Mouse (Mus musculus) induced T-regulatory cell, adult 2 months (primary cell): Measurements from ENCODE around the gene Hcn3.

ENCODE experiments used
- DNase-seq: peaks from one replicate; pipeline ENCODE4 v3.0.0-alpha.2; 2012; ENCODE audit warnings: low read depth

Gene Hcn3

GRCm38 (mm10) chr3:89159616-89160344 is at the start of gene Hcn3:
TSS of gene Hcn3 (minus strand) at chr3:89160196.
- DNase-seq: peak; percentile 93

GRCm38 (mm10) chr3:89209731-89210130 is 49.7 kb upstream of the Hcn3 start:
- DNase-seq: no peak

GRCm38 (mm10) chr3:89208736-89209135 is 48.7 kb upstream of the Hcn3 start:
- no peak for DNase-seq

- no peak for DNase-seq
Measured at GRCm38 (mm10) chr3:89208075-89208657, 48.2 kb upstream of the Hcn3 start.

- no peak for DNase-seq
Measured at GRCm38 (mm10) chr3:89206695-89207094, 46.7 kb upstream of the Hcn3 start.

- DNase-seq: no peak
Measured at GRCm38 (mm10) chr3:89206079-89206478, 46.1 kb upstream of the Hcn3 start.

GRCm38 (mm10) chr3:89203142-89203514 is 43.1 kb upstream of the Hcn3 start:
- DNase-seq: peak; percentile 33

GRCm38 (mm10) chr3:89202253-89203141 is 42.5 kb upstream of the Hcn3 start, which contains the start of gene Gba:
TSS of gene Gba (plus strand) at chr3:89202928.
- peak; percentile 98 for DNase-seq

GRCm38 (mm10) chr3:89199839-89200238 is 39.8 kb upstream of the Hcn3 start:
- DNase-seq: no peak

- peak; percentile 96 for DNase-seq
Measured at GRCm38 (mm10) chr3:89195979-89196877, 36.2 kb upstream of the Hcn3 start.

GRCm38 (mm10) chr3:89193853-89194252 is 33.9 kb upstream of the Hcn3 start:
- DNase-seq: peak; percentile 80

GRCm38 (mm10) chr3:89193351-89193750 is 33.4 kb upstream of the Hcn3 start:
- DNase-seq: no peak

- DNase-seq: peak; percentile 84
Measured at GRCm38 (mm10) chr3:89190436-89190835, 30.4 kb upstream of the Hcn3 start.

- peak; percentile 79 for DNase-seq
Measured at GRCm38 (mm10) chr3:89188478-89188875, 28.5 kb upstream of the Hcn3 start.

- DNase-seq: peak; percentile 80
Measured at GRCm38 (mm10) chr3:89187690-89188477, 27.9 kb upstream of the Hcn3 start.

- DNase-seq: no peak
Measured at GRCm38 (mm10) chr3:89187197-89187596, 27.2 kb upstream of the Hcn3 start.

GRCm38 (mm10) chr3:89183959-89184315 is 23.9 kb upstream of the Hcn3 start:
- no peak for DNase-seq

- DNase-seq: peak; percentile 79
Measured at GRCm38 (mm10) chr3:89183058-89183958, 23.3 kb upstream of the Hcn3 start, which contains the start of gene Fam189b. TSS of gene Fam189b (plus strand) at chr3:89183143.

- peak; percentile 62 for DNase-seq
Measured at GRCm38 (mm10) chr3:89182531-89183057, 22.6 kb upstream of the Hcn3 start.
